Mouse (Mus musculus) megakaryocyte, embryonic 14.5 days (primary cell): ENCODE measurements around the gene Borcs5.

Experiments
- FLI1 ChIP-seq: IDR thresholded peaks from 2 replicates; pipeline ENCODE4 v1.6.1; 2012; ENCODE audit warnings: low read length, inconsistent platforms, mixed read lengths
- GATA1 ChIP-seq: IDR thresholded peaks from 3 replicates; pipeline ENCODE4 v1.6.1; 2012; ENCODE audit warnings: mixed read lengths, low read length, inconsistent platforms, borderline replicate concordance

DNA sequence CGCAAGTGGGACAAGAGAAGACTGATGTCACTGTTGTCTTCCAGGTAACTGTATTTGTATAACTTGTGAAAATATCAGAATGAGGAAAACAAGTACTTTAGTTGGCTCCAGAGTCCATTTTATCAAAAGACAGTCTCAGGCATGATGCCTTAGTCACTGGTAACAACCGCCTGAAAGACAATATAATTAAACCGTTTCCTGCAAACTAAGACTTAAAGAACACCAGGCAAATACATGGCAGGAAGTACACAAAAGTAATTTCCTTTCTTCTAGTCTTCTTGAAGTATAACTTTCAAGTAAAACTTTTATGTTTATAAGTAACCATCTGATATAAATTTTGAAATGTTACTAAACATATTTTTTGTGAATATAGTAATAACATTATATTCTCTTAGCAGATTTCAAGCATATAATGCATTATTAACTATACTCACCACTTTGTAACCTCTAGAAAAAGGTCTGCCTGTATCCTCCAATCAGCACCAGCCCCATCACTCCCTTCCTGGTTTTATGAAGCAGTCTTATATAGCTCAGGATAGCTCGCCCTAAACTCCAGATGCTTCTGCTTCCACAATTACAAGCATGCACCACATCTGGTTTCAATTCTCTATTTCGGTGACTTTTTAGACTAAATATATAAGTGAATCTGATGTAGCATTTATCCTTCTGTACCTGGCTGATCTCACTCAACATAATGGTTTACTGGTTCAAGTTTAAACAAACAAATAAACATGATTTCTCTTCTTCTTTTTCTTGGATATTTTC is 112.8 kb downstream of the Borcs5 start:
- TF ChIP-seq GATA1 (no peak), FLI1 (no peak)
